Mouse (Mus musculus): ENCODE data around the gene Gadd45g.

DNA sequence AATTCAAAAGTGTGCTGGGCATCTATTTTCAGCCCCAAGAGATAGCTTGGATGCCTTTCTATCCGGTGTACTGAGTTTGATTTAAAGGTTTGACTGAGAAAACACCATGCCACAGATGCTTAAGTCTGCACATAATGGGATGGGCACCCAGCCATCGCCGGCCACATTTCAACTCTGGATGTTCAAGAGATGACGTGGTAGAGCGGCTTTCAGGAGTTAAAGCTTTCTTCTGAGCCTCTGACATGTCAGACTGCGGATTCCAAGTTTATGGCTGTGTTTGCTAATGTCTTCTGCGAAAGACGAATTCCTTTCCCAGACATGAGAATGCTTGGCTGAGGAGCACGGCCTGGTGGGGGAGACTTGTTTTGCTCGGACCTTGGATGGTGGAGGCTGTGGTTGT lies 40.2 kb downstream of the Gadd45g start:
- TF ChIP-seq CTCF (IDR thresholded peaks at IDR 0.05; ENCODE audit: borderline replicate concordance, insufficient read depth, low read length): no peak
- TF ChIP-seq POLR2A (IDR thresholded peaks at IDR 0.05; ENCODE audit: low read depth, low read length): no peak
